Mouse (Mus musculus) left cerebral cortex, postnatal 36 days (tissue): ENCODE measurements around the gene Asxl2. TPM values are rescaled to one million over a fixed set of nuclear protein-coding genes. Genes with fewer than 3 reads are reported as not detected.
"Not testable (repeated sequence)": the region's sequence is repeated elsewhere in the genome, so short reads cannot be mapped to it uniquely, and the experiment has no call there.

Experiments
- DNase-seq, 2 experiments: peaks; one replicate each; pipeline ENCODE4 v3.0.0; 2021 to 2022; ENCODE audit warnings: low spot score in 2 of 2, mixed read lengths in 1 of 2
- intact Hi-C: fragments of 180-260 bp; cut with DNase I; formaldehyde crosslinking; loops from one replicate; pipeline ENCODE4 v1.15.1; 2025
- total RNA-seq, 2 experiments: library from RNA; stranded (reverse); gene quantifications; 2 replicates each; pipeline ENCODE4 v1.2.3; 2021

Asxl2 gene
- total RNA-seq, 2 experiments from 2014 or later = 26.0 to 35.6 TPM

- no peak for DNase-seq
These were observed 999 bp upstream of the Asxl2 start for GRCm38 (mm10) chr12:3425375-3426341.

GRCm38 (mm10) chr12:3427067-3427889 is 621 bp downstream of the Asxl2 start:
- intact Hi-C loops = loop anchor here (2.0 kb wide), 1 partner anchor 146 kb away; the partner anchor contains the start of gene Dtnb
- DNase-seq = peak; percentile 79 to 82

More at GRCm38 (mm10) chr12:3425375-3426341, 999 bp upstream of the Asxl2 start:
- intact Hi-C loops = loop anchor here (2.0 kb wide), 1 partner anchor 147 kb away; the partner anchor contains the start of gene Dtnb

- intact Hi-C loops = loop anchor here (2.0 kb wide), 1 partner anchor 145 kb away; the partner anchor contains the start of gene Dtnb
- no peak for DNase-seq
These were observed 1.5 kb downstream of the Asxl2 start for GRCm38 (mm10) chr12:3427891-3428775.

GRCm38 (mm10) chr12:3429681-3430442 is 3.2 kb downstream of the Asxl2 start:
- no peak for DNase-seq
- intact Hi-C loops = no loop called here

- no peak for DNase-seq
- intact Hi-C loops = no loop called here
These were observed 3.7 kb downstream of the Asxl2 start for GRCm38 (mm10) chr12:3430443-3430753.

- intact Hi-C loops = no loop called here
- no peak for DNase-seq
These were observed 4.3 kb downstream of the Asxl2 start for GRCm38 (mm10) chr12:3430985-3431384.

GRCm38 (mm10) chr12:3433736-3434135 is 7.1 kb downstream of the Asxl2 start:
- intact Hi-C loops = no loop called here
- no peak for DNase-seq

- no peak for DNase-seq
- intact Hi-C loops = no loop called here
These were observed 9.8 kb downstream of the Asxl2 start for GRCm38 (mm10) chr12:3436446-3436845.

- DNase-seq = no peak
- intact Hi-C loops = no loop called here
These were observed 11.2 kb downstream of the Asxl2 start for GRCm38 (mm10) chr12:3437815-3438214.

GRCm38 (mm10) chr12:3440916-3441315 is 14.3 kb downstream of the Asxl2 start:
- intact Hi-C loops = no loop called here

GRCm38 (mm10) chr12:3441361-3441760 is 14.7 kb downstream of the Asxl2 start:
- no peak for DNase-seq
- intact Hi-C loops = no loop called here

More at GRCm38 (mm10) chr12:3440916-3441315, 14.3 kb downstream of the Asxl2 start:
- no peak for DNase-seq

- DNase-seq = no peak
- intact Hi-C loops = no loop called here
These were observed 26.9 kb downstream of the Asxl2 start for GRCm38 (mm10) chr12:3453554-3453953.

- intact Hi-C loops = no loop called here
- no peak for DNase-seq
These were observed 36.4 kb downstream of the Asxl2 start for GRCm38 (mm10) chr12:3463087-3463486.

GRCm38 (mm10) chr12:3499662-3500061 is 73.0 kb downstream of the Asxl2 start:
- intact Hi-C loops = no loop called here
- no peak for DNase-seq

- no peak for DNase-seq
- intact Hi-C loops = no loop called here
These were observed 73.4 kb downstream of the Asxl2 start for GRCm38 (mm10) chr12:3500071-3500470.

- intact Hi-C loops = loop anchor here (5.0 kb wide), 1 partner anchor 54 kb away; the partner anchor contains the start of gene Dtnb
- no peak for DNase-seq
These were observed 92.1 kb downstream of the Asxl2 start for GRCm38 (mm10) chr12:3518665-3519297.

- intact Hi-C loops, DNase-seq: not testable (repeated sequence)
These were observed 95.1 kb downstream of the Asxl2 start for GRCm38 (mm10) chr12:3521806-3522205.

- intact Hi-C loops = no loop called here
- no peak for DNase-seq
These were observed 98.9 kb downstream of the Asxl2 start for GRCm38 (mm10) chr12:3525536-3525935.
